Mouse (Mus musculus) forebrain, embryonic 12.5 days (tissue): ENCODE results near the gene Zic5. TPM values are rescaled to one million over a fixed set of nuclear protein-coding genes. Genes with fewer than 3 reads are reported as not detected.
A peak's percentile ranks its signal among the peaks of the same experiment; 100 is the strongest.
"Not testable (repeated sequence)": the region's sequence is repeated elsewhere in the genome, so short reads cannot be mapped to it uniquely, and the experiment has no call there.

ENCODE experiments used
- ATAC-seq: fragments of 200-750 bp; cut with Nextera tagmentation; 2 replicates; pipeline ENCODE4 v1.8.0; 2017; ENCODE audit warnings: moderate TSS enrichment; ENCODE audit not compliant: low FRiP score
- H3K27ac ChIP-seq: fragments of 300-500 bp; sonication (generic); 2 replicates; pipeline ENCODE4 v1.5.1; 2016; ENCODE audit warnings: mild to moderate bottlenecking
- H3K27me3 ChIP-seq: fragments of 300-500 bp; sonication (generic); 2 replicates; pipeline ENCODE4 v1.6.1; 2016; ENCODE audit warnings: mild to moderate bottlenecking
- H3K36me3 ChIP-seq: fragments of 300-500 bp; sonication (generic); replicated peaks from 2 replicates; pipeline ENCODE4 v1.6.1; 2016; ENCODE audit warnings: mild to moderate bottlenecking
- H3K4me1 ChIP-seq: fragments of 300-500 bp; sonication (generic); 2 replicates; pipeline ENCODE4 v1.6.1; 2016
- H3K4me2 ChIP-seq: fragments of 300-500 bp; sonication (generic); 2 replicates; pipeline ENCODE4 v1.6.1; 2016; ENCODE audit warnings: mild to moderate bottlenecking, moderate library complexity
- H3K4me3 ChIP-seq: fragments of 300-500 bp; sonication (generic); replicated peaks from 2 replicates; pipeline ENCODE4 v1.5.1; 2016; ENCODE audit warnings: mild to moderate bottlenecking
- H3K9ac ChIP-seq: fragments of 300-500 bp; sonication (generic); 2 replicates; pipeline ENCODE4 v1.6.1; 2016; ENCODE audit warnings: mild to moderate bottlenecking
- H3K9me3 ChIP-seq: fragments of 300-500 bp; sonication (generic); 2 replicates; pipeline ENCODE4 v1.6.1; 2016
- WGBS: fragments of 180-500 bp; shearing (Covaris S2); methylation state at CpG from one replicate; pipeline ENCODE4 v1.1.7; 2016; 5-methylcytosine and 5-hydroxymethylcytosine counted together
- polyA plus RNA-seq: library from polyadenylated mRNA; unstranded; fragments of >200 nt; fragmentation: Nextera tagmentation; extraction: Ambion mirVana; gene quantifications from 2 replicates; pipeline ENCODE4 v1.2.1, GENCODE M21; 2016

The Zic5 gene
- polyA plus RNA-seq, 1 experiment from 2014 or later = 25.8 TPM

- Histone ChIP-seq H3K4me3 (peak overlapping the region; percentile 90), H3K4me2 (peak overlapping the region; percentile 63), H3K36me3 (peaks cover 5% of the 10 kb centered on the region; the same call in 1 of the 2 replicates), H3K27me3 (peaks cover 71% of the 10 kb centered on the region), H3K9ac (peak overlapping the region; percentile 52), H3K27ac (peak overlapping the region; percentile 99), H3K4me1 (peaks cover 55% of the 10 kb centered on the region), H3K9me3 (no peaks in the 10 kb centered on the region)
- no peak for ATAC-seq
- 7% methylated on average over 24 of the region's 31 CpGs for WGBS
Measured at GRCm38 (mm10) chr14:122471449-122472085, 6.1 kb upstream of the Zic5 start.

- peaks cover 51% of the 10 kb centered on the region for H3K4me1 ChIP-seq
- WGBS = 4% methylated on average over 28 of the region's 28 CpGs
Measured at GRCm38 (mm10) chr14:122468971-122469755, 3.7 kb upstream of the Zic5 start.

DNA sequence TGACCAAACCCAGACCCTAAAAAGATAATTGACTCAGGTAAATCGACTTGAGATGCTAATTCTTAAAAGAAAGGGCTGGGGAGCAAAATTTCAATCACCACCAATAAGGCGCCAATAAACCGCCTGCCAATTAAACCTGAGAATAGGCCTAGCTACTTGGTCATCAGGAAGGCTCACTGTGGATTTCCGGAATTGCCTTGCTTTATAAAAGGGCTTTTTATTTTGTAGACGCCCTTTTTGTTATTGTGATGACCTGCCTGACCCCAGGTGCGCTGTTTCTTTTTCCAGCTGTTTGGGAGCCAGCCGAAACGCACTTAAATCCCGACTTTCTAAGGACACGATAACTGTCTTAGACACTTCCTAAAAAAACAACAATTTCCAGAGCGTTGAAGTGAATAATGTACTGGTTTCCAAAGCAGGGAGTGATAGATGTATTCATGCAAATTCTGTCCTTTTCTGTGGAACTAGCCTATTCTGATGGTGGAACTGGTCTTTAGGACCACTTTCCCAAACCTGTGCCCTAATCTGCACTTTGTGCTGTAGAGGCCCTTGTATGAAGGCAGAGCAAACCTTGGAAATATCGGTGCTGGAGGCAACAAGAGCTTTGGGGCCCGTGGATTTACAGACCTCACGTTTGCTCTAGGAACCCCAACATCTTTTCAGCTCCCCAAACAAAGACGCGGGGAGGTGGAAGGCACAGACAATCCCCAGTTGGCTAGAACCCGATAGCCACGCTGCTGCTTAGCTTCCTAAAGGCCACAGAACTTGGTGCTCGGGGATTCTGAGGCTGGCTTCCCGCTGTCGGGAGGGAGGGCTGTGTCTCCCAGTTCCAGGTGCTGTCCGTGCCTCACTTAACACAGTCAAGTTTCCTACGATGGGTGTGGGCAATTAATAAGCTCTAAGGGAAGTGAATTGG is 2.7 kb upstream of the Zic5 start:
- Histone ChIP-seq H3K9me3 (no peaks in the 10 kb centered on the region), H3K4me2 (peak overlapping the region; percentile 52), H3K4me1 (peaks cover 46% of the 10 kb centered on the region), H3K36me3 (no peaks in the 10 kb centered on the region), H3K27ac (peak overlapping the region; percentile 83), H3K9ac (peak overlapping the region; percentile 65), H3K27me3 (peaks cover 67% of the 10 kb centered on the region), H3K4me3 (peak overlapping the region; percentile 30)
- WGBS = 6% methylated on average over 23 of the region's 23 CpGs
- ATAC-seq = no peak

More at GRCm38 (mm10) chr14:122468971-122469755, 3.7 kb upstream of the Zic5 start:
- Histone ChIP-seq H3K4me2 (peak overlapping the region; percentile 52), H3K36me3 (no peaks in the 10 kb centered on the region), H3K27ac (peak overlapping the region; percentile 83), H3K27me3 (peaks cover 70% of the 10 kb centered on the region), H3K4me3 (peak overlapping the region; percentile 30), H3K9ac (peak overlapping the region; percentile 65), H3K9me3 (no peaks in the 10 kb centered on the region)
- ATAC-seq = no peak

GRCm38 (mm10) chr14:122466756-122467362 is 1.4 kb upstream of the Zic5 start:
- Histone ChIP-seq H3K9me3 (no peaks in the 10 kb centered on the region), H3K4me3 (peak overlapping the region; percentile 72; the same call in 1 of the 2 replicates), H3K4me2 (peak overlapping the region; percentile 76), H3K27me3 (peaks cover 73% of the 10 kb centered on the region), H3K4me1 (peaks cover 57% of the 10 kb centered on the region), H3K36me3 (no peaks in the 10 kb centered on the region), H3K27ac (0 out of 2 replicates have a peak overlapping the region, but pooled peaks have one; percentile 2), H3K9ac (no peak overlapping the region)
- no peak for ATAC-seq
- WGBS = 46% methylated on average over 7 of the region's 7 CpGs

DNA sequence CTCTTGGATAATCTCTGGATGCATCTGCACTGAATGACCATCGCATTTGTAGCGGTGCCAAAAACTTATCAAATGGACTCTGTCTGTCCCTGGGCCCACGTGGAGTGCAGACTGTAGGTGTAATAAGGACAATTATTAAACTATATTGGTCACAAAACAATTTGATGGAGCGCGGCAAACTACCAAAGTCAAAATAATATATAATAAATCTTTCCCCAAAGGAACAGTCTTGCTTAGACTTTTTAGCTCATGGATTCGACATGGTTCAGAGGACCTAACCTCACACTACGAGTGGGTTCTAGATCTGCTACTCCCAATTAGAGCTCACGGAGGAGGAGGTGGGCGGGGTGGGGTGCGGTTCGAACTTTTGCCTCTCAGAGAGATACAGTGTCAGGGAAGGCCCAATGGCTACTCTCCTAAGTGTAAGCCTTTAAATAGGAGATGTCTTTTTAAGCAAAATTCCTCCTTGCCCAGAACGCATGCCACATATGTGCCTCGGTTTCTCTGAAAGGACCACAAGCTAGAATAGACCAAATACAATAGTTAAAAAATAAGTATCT is 534 bp upstream of the Zic5 start:
- 25% methylated on average over 13 of the region's 13 CpGs for WGBS
- H3K4me1 ChIP-seq = peaks cover 54% of the 10 kb centered on the region

GRCm38 (mm10) chr14:122464351-122464762 is 1.1 kb downstream of the Zic5 start:
- Histone ChIP-seq H3K27ac (peak overlapping the region; percentile 99), H3K9ac (peak overlapping the region; percentile 96), H3K36me3 (no peaks in the 10 kb centered on the region), H3K9me3 (no peaks in the 10 kb centered on the region), H3K4me2 (peak overlapping the region; percentile 76), H3K27me3 (peaks cover 75% of the 10 kb centered on the region), H3K4me3 (peak overlapping the region; percentile 72), H3K4me1 (peaks cover 58% of the 10 kb centered on the region)
- peak; percentile 28 for ATAC-seq
- WGBS = under 1% methylated on average over 53 of the region's 62 CpGs

More for the DNA sequence above, 534 bp upstream of the Zic5 start:
- Histone ChIP-seq H3K4me2 (peak overlapping the region; percentile 76), H3K9me3 (no peaks in the 10 kb centered on the region), H3K4me3 (peak overlapping the region; percentile 72), H3K36me3 (no peaks in the 10 kb centered on the region), H3K9ac (peak overlapping the region; percentile 96), H3K27me3 (peaks cover 70% of the 10 kb centered on the region), H3K27ac (peak overlapping the region; percentile 99)
- ATAC-seq = no peak

DNA sequence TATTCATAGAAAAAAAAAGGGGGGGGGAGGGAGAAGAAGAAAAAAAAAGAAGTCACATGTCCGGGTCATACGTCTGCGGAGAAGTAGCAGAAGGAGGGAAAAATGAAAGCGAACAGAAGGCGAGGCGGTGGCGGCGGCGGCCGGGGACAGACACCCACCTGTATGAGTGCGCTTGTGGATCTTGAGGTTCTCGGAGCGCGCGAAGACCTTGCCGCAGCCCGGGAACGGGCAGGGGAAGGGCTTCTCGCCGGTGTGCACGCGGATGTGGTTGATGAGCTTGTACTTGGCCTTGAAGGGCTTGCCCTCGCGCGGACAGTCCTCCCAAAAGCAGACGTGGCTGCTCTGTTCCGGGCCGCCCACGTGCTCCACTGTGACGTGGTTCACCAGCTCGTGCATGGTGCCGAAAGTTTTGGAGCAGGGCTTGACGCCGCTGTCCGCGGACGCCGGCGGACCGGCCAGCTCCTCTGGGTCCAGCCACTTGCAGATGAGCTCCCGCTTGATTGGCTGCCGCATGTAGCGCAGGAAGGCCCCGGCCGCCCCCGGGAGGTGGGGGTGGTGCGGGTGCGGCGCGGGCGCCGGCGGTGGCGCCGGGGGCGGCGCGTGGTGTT is 1.6 kb downstream of the Zic5 start:
- not testable (repeated sequence) for H3K9me3 ChIP-seq, H3K36me3 ChIP-seq
- Histone ChIP-seq H3K9ac (peak overlapping the region; percentile 96), H3K4me2 (peak overlapping the region; percentile 76), H3K4me1 (peaks cover 52% of the 10 kb centered on the region), H3K27me3 (peaks cover 70% of the 10 kb centered on the region), H3K4me3 (peak overlapping the region; percentile 72), H3K27ac (peak overlapping the region; percentile 99)
- WGBS = 0% methylated on average over 40 of the region's 58 CpGs
- peak; percentile 42 for ATAC-seq

DNA sequence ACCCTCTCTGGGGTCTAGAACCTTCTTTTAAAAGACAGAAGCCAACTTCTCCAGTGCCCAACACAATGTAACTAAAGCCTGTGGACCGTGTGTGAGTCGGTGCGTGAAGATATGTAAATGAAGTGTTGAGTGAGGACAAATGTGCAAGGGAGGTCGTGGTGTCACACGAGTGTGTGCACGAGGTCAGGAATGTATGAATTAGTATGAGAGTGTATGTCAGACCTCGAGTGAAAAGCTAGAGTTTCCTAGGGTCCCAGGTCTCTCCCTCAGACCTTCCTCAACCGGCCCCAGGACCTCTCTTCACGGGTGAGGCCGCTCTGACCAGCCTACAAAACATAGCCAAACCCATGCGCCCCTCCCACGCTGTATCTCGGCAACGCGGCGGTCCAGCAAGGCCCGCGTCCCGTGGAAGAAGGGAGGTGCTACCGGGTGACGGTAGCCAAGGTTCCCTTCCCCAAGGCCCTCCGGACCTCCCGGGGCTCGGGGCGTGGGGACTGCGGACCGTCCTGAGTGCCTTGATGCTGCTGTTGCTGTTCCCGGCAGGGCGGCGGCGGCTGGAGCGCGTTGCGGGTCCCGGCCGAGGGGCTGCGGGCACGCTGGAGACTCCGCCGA is 2.3 kb downstream of the Zic5 start:
- Histone ChIP-seq H3K4me1 (peaks cover 46% of the 10 kb centered on the region), H3K9ac (peak overlapping the region; percentile 96), H3K4me3 (peak overlapping the region; percentile 72), H3K36me3 (no peaks in the 10 kb centered on the region), H3K27ac (peak overlapping the region; percentile 99), H3K27me3 (peaks cover 63% of the 10 kb centered on the region), H3K4me2 (peak overlapping the region; percentile 76), H3K9me3 (no peaks in the 10 kb centered on the region)
- under 1% methylated on average over 40 of the region's 40 CpGs for WGBS
- no peak for ATAC-seq

DNA sequence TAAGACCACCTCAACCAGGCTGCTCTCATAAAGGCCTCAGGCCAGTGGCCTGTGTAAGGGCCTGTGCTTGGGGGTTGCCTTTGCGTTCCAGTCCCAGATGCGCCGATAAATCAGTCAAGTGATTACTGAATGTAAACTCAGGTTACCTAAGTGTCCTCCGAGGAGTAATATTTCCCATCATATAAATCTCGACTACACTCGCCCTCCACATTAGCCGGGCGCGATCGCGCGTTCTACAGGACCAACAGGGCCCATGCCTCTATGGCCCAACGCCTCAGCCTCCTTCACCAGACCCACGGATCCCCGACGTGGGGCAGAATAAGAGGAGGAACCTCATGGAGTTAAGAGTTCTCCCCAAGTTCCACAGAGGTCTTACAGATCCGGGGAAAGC is 2.8 kb downstream of the Zic5 start:
- Histone ChIP-seq H3K4me3 (peak overlapping the region; percentile 72), H3K4me2 (peak overlapping the region; percentile 76), H3K9me3 (no peaks in the 10 kb centered on the region), H3K27ac (peak overlapping the region; percentile 99), H3K27me3 (peaks cover 59% of the 10 kb centered on the region), H3K9ac (peak overlapping the region; percentile 96), H3K36me3 (no peaks in the 10 kb centered on the region), H3K4me1 (peaks cover 42% of the 10 kb centered on the region)
- 4% methylated on average over 17 of the region's 17 CpGs for WGBS
- ATAC-seq = no peak

GRCm38 (mm10) chr14:122461966-122462365 is 3.5 kb downstream of the Zic5 start:
- ATAC-seq = no peak
- Histone ChIP-seq H3K9ac (peak overlapping the region; percentile 96), H3K4me3 (peak overlapping the region; percentile 72), H3K27me3 (peaks cover 56% of the 10 kb centered on the region), H3K4me2 (peak overlapping the region; percentile 76), H3K36me3 (no peaks in the 10 kb centered on the region), H3K9me3 (no peaks in the 10 kb centered on the region), H3K27ac (peak overlapping the region; percentile 99), H3K4me1 (peaks cover 42% of the 10 kb centered on the region)
- WGBS = 8% methylated on average over 9 of the region's 9 CpGs

DNA sequence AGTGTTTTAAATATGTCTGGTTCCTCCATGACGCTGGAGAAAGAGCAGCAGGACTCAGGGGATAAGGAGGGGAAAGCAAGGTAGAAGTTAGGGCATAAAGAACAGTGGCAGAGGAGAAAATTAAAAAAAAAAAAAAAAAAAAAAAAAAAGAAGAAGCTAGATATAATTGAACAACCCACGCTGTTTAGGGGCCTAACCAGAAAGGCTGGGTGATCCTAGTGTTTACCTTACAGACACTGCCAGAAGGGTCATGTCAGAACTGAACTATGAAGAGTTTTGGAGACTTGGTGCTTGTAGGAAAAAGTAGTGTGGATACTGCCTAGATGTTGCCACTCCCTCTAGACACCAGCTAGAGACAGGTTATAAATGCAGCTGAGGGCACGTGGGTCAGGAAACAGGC is 4.0 kb downstream of the Zic5 start:
- no peaks in the 10 kb centered on the region for H3K9me3 ChIP-seq
- peaks cover 42% of the 10 kb centered on the region for H3K4me1 ChIP-seq
- peak overlapping the region; percentile 72 for H3K4me3 ChIP-seq
- peak overlapping the region; percentile 99 for H3K27ac ChIP-seq
- peaks cover 52% of the 10 kb centered on the region for H3K27me3 ChIP-seq
- H3K9ac ChIP-seq = peak overlapping the region; percentile 96
- 24% methylated on average over 3 of the region's 3 CpGs for WGBS
- ATAC-seq = no peak
- H3K4me2 ChIP-seq = peak overlapping the region; percentile 76
- no peaks in the 10 kb centered on the region for H3K36me3 ChIP-seq
